In genomic region chr9:68016255-68016954, GRCm38 (mm10) we compare ENCODE assay signal across 9 mouse cellular contexts.
DNase-seq lines count a peak whose midpoint lies in the region; ATAC-seq and TF ChIP-seq lines count a peak whose summit lies in the region.
"Had no signal": no experiment of that assay in that cellular context is flagged by ENCODE, and none has a peak within 500 bp of the region (broad histone marks: within the 10 kb centered on the region; RNA-seq: fewer than 3 reads in every experiment).

No protein-coding gene starts in this region.

- H3K4me3 ChIP-seq in intestine, embryonic 14.5 days (ENCODE audit: low read depth, low read length): no peak overlapping the region
- H3K4me3 ChIP-seq in intestine, embryonic 16.5 days (ENCODE audit: low read length): no peak overlapping the region
- H3K4me3 ChIP-seq in midbrain, postnatal 0 days (ENCODE audit: low read depth, low read length): no peak overlapping the region
- H3K4me3 ChIP-seq: liver, embryonic 13.5 days had no signal

- peak; percentile 63 for DNase-seq in intestine, embryonic 14.5 days (ENCODE audit: low spot score)
- DNase-seq in cerebellum, adult 9-11 months: peak; percentile 33
- DNase-seq in frontal cortex, adult 2 months (ENCODE audit: extremely low spot score in 1 of 2, low spot score in 1 of 2): peak; percentile 50 to 72
- peak; percentile 2 for DNase-seq in induced T-regulatory cell, adult 2 months (ENCODE audit: low read depth)
- peak; percentile 72 to 76 for DNase-seq in left cerebral cortex, postnatal 14 days (ENCODE audit: low spot score in 2 of 2)
- peak; percentile 89 for DNase-seq in midbrain, postnatal 0 days (ENCODE audit: low spot score)
- no peak for DNase-seq in T-cell, adult 2 months (ENCODE audit: low spot score)
- DNase-seq: liver, embryonic 13.5 days had no signal

- no peaks in the 10 kb centered on the region for H3K9me3 ChIP-seq in intestine, embryonic 14.5 days (ENCODE audit: control insufficient read depth, low read length)
- H3K9me3 ChIP-seq in intestine, embryonic 16.5 days (ENCODE audit: control insufficient read depth, low read length): no peaks in the 10 kb centered on the region
- no peaks in the 10 kb centered on the region for H3K9me3 ChIP-seq in midbrain, postnatal 0 days (ENCODE audit: low read length)
- H3K9me3 ChIP-seq: liver, embryonic 13.5 days had no signal

- peak; percentile 97 for TF ChIP-seq CTCF in midbrain, postnatal 0 days (IDR thresholded peaks at IDR 0.05)

- H3K27ac ChIP-seq in intestine, embryonic 14.5 days (ENCODE audit: low read depth): no peak overlapping the region
- no peak overlapping the region for H3K27ac ChIP-seq in intestine, embryonic 16.5 days (ENCODE audit: low read length)
- H3K27ac ChIP-seq in midbrain, postnatal 0 days (ENCODE audit: low read depth, low read length): no peak overlapping the region
- H3K27ac ChIP-seq: liver, embryonic 13.5 days had no signal

- no peaks in the 10 kb centered on the region for H3K27me3 ChIP-seq in intestine, embryonic 14.5 days (replicated peaks; ENCODE audit: control insufficient read depth, insufficient read depth, low read length)
- H3K27me3 ChIP-seq in intestine, embryonic 16.5 days (replicated peaks; ENCODE audit: control insufficient read depth, insufficient read depth, low read length): no peaks in the 10 kb centered on the region
- no peaks in the 10 kb centered on the region for H3K27me3 ChIP-seq in midbrain, postnatal 0 days (ENCODE audit: insufficient read depth, low read length)
- H3K27me3 ChIP-seq: liver, embryonic 13.5 days had no signal

- no peak overlapping the region for H3K4me2 ChIP-seq in intestine, embryonic 14.5 days (ENCODE audit: low read length)
- H3K4me2 ChIP-seq in intestine, embryonic 16.5 days (ENCODE audit: low read depth, low read length): no peak overlapping the region
- no peak overlapping the region for H3K4me2 ChIP-seq in midbrain, postnatal 0 days (ENCODE audit: low read depth, low read length, poor library complexity, severe bottlenecking)
- H3K4me2 ChIP-seq: liver, embryonic 13.5 days had no signal

- H3K9ac ChIP-seq in intestine, embryonic 14.5 days (ENCODE audit: low read length): no peak overlapping the region
- no peak overlapping the region for H3K9ac ChIP-seq in intestine, embryonic 16.5 days (ENCODE audit: low read depth, low read length)
- no peak overlapping the region for H3K9ac ChIP-seq in midbrain, postnatal 0 days (replicated peaks; ENCODE audit: low read length, poor library complexity, severe bottlenecking)
- H3K9ac ChIP-seq: liver, embryonic 13.5 days had no signal

- 53% methylated on average over 5 of the region's 5 CpGs for WGBS in intestine, embryonic 14.5 days
- 46% methylated on average over 5 of the region's 5 CpGs for WGBS in intestine, embryonic 16.5 days
- WGBS in midbrain, postnatal 0 days: 46% methylated on average over 5 of the region's 5 CpGs

- intact Hi-C loops in left cerebral cortex, postnatal 14 days (cut with DNase I): loop anchor here (5.0 to 10.0 kb wide), 3 partner anchors 1278 to 1458 kb away; no protein-coding TSS in a partner anchor

- H3K36me3 ChIP-seq in intestine, embryonic 14.5 days (ENCODE audit: control insufficient read depth, insufficient read depth, low read length): no peaks in the 10 kb centered on the region
- no peaks in the 10 kb centered on the region for H3K36me3 ChIP-seq in intestine, embryonic 16.5 days (ENCODE audit: control insufficient read depth, insufficient read depth, low read length)
- no peaks in the 10 kb centered on the region for H3K36me3 ChIP-seq in midbrain, postnatal 0 days (ENCODE audit: insufficient read depth, low read length)
- H3K36me3 ChIP-seq: liver, embryonic 13.5 days had no signal

- no peaks in the 10 kb centered on the region for H3K4me1 ChIP-seq in intestine, embryonic 14.5 days (replicated peaks; ENCODE audit: control insufficient read depth, insufficient read depth, low read length)
- no peaks in the 10 kb centered on the region for H3K4me1 ChIP-seq in intestine, embryonic 16.5 days (ENCODE audit: control insufficient read depth, insufficient read depth, low read length)
- no peaks in the 10 kb centered on the region for H3K4me1 ChIP-seq in midbrain, postnatal 0 days (ENCODE audit: insufficient read depth, low read length)
- H3K4me1 ChIP-seq: liver, embryonic 13.5 days had no signal

- peak; percentile 60 for ATAC-seq in intestine, embryonic 14.5 days (replicated peaks; ENCODE audit: low FRiP score, low TSS enrichment, low read depth)
- no peak for ATAC-seq in intestine, embryonic 16.5 days
- ATAC-seq in midbrain, postnatal 0 days (ENCODE audit: low FRiP score): peak; percentile 68; the same call in 1 of the 2 replicates
